In the genomic region with DNA sequence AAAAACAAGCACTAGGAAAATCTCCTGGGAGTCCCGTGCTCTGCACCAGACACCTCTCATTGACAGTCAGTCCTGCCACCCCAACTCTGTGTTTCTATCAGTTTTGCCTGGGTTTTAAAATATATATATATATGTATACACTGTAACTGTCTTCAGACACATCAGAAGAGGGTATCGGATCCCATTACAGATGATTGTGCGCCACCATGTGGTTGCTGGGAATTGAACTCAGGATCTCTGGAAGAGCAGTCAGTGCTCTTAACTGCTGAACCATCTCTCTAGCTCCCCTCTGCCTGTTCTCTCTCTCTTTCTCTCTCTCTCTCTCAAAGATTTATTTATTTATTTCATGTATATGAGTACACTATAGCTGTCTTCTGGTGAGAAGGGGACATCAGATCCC, we compare ENCODE assay signal across 8 mouse cellular contexts. TPM values are rescaled to one million over a fixed set of nuclear protein-coding genes. Genes with fewer than 3 reads are reported as not detected.
A peak's percentile ranks its signal among the peaks of the same experiment; 100 is the strongest.
DNase-seq lines count a peak whose midpoint lies in the region; TF ChIP-seq lines count a peak whose summit lies in the region.
"Not testable (repeated sequence)": the region's sequence is repeated elsewhere in the genome, so short reads cannot be mapped to it uniquely, and the experiment has no call there.

No protein-coding gene starts in this region.

- not testable (repeated sequence) for TF ChIP-seq EP300 in CH12.LX (IDR thresholded peaks at IDR 0.05; ENCODE audit: low read length)

- peaks cover 0 to 24% of the 10 kb centered on the region in 2 experiments; a peak in 2 of 4 replicates for H3K4me1 ChIP-seq in CH12.LX (ENCODE audit: control insufficient read depth in 1 of 2, insufficient read depth in 2 of 2)
- H3K4me1 ChIP-seq in liver, adult 2 months (ENCODE audit: control insufficient read depth, insufficient read depth, low read length) = not testable (repeated sequence)

- not testable (repeated sequence) for H3K4me2 ChIP-seq in CH12.LX (ENCODE audit: insufficient read depth, low read depth, poor library complexity, severe bottlenecking)

- WGBS in liver, adult 2 months = 39% methylated on average over 3 of the region's 3 CpGs

- TF ChIP-seq POLR2A in CH12.LX (IDR thresholded peaks at IDR 0.05; ENCODE audit: low read depth, low read length); liver, adult 2 months (IDR thresholded peaks at IDR 0.05; ENCODE audit: extremely low read depth, insufficient read depth, low read length): not testable (repeated sequence)

- not testable (repeated sequence) for H3K79me2 ChIP-seq in CH12.LX (replicated peaks; ENCODE audit: control insufficient read depth, extremely low read depth, insufficient read depth, poor library complexity, severe bottlenecking); liver, adult 2 months (ENCODE audit: control insufficient read depth, insufficient read depth, low read length)

- not testable (repeated sequence) for H3K9ac ChIP-seq in CH12.LX (ENCODE audit: insufficient read depth, low read depth); liver, adult 2 months (ENCODE audit: low read depth, low read length)

- not testable (repeated sequence) for H3K36me3 ChIP-seq in CH12.LX (replicated peaks in 1 of 2; ENCODE audit: control insufficient read depth in 1 of 2, insufficient read depth in 1 of 2, low read length in 1 of 2); liver, adult 2 months (ENCODE audit: control insufficient read depth, insufficient read depth, low read length)

- peak in 1 of 2 experiments; percentile 68; a peak in 2 of 4 replicates for TF ChIP-seq CTCF in CH12.LX (conservative IDR thresholded peaks at IDR 0.05 in 1 of 2, IDR thresholded peaks at IDR 0.05 in 1 of 2; ENCODE audit: low read depth in 2 of 2, low read length in 2 of 2)
- peak; percentile 83 for TF ChIP-seq CTCF in layer of hippocampus, adult 2 months (conservative IDR thresholded peaks at IDR 0.05)
- peak; percentile 15; the same call in 1 of the 2 replicates for TF ChIP-seq CTCF in liver, adult 2 months (IDR thresholded peaks at IDR 0.05; ENCODE audit: low read depth, low read length)

- not testable (repeated sequence) for H3K9me3 ChIP-seq in CH12.LX (replicated peaks; ENCODE audit: low read length)

- not testable (repeated sequence) for DNase-seq in CH12.LX (ENCODE audit: extremely low read depth); liver, adult 2 months (ENCODE audit: extremely low read depth, low read depth, low spot score)
- DNase-seq in cerebellum, adult 18-20 months = peak; percentile 26 to 34
- peak; percentile 32 for DNase-seq in gastrocnemius, postnatal 10 days
- peak; percentile 26 for DNase-seq in kidney, adult 11 months
- DNase-seq in layer of hippocampus, adult 2 months (ENCODE audit: low spot score in 2 of 2) = peak; percentile 37 to 57
- peak; percentile 54 for DNase-seq in ovary, postnatal 36 days (ENCODE audit: low spot score)
- peak; percentile 24 for DNase-seq in thymus, postnatal 0 days (ENCODE audit: low spot score)

- dilution Hi-C loops in CH12.LX (cut with MboI; ENCODE audit: extremely low pct_ligation_motif_present, extremely low pct_unique_long_range_greater_than_20kb, low sequenced_read_pairs) = not testable (repeated sequence)

- not testable (repeated sequence) for H3K4me3 ChIP-seq in CH12.LX (replicated peaks in 1 of 3; ENCODE audit: low read depth in 2 of 3, low read length in 2 of 3, poor library complexity in 1 of 3); layer of hippocampus, adult 2 months; liver, adult 2 months (ENCODE audit: insufficient read depth, low read depth, low read length)

- in situ Hi-C loops in CH12.LX (cut with MboI; ENCODE audit: low pct_ligation_motif_present, low pct_unique_long_range_greater_than_20kb, low sequenced_read_pairs) = loop anchor here (5.0 kb wide), 1 partner anchor 35 kb away; no protein-coding TSS in a partner anchor

- not testable (repeated sequence) for H3K27me3 ChIP-seq in CH12.LX (replicated peaks); liver, adult 2 months (ENCODE audit: control insufficient read depth, insufficient read depth, low read length)

- not testable (repeated sequence) for H3K27ac ChIP-seq in CH12.LX (ENCODE audit: insufficient read depth, low read depth); layer of hippocampus, adult 2 months; liver, adult 2 months (replicated peaks; ENCODE audit: insufficient read depth, low read depth, low read length)

- peak; percentile 60 for TF ChIP-seq RAD21 in CH12.LX (IDR thresholded peaks at IDR 0.05; ENCODE audit: low read depth, low read length)

TF ChIP-seq in CH12.LX, 34 proteins besides CTCF, POLR2A, EP300 and RAD21:
- TF ChIP-seq SMC3 (IDR thresholded peaks at IDR 0.05; ENCODE audit: low read depth, low read length) = peak; percentile 53

RNA-seq across cellular contexts. Expression of gene Itgae, which starts 17.0 kb away (rescaled TPM):
- total RNA-seq in CH12.LX (2012; rRNA removed) (0.21 TPM in 2 replicates), CH12.LX (2014; rRNA removed) (0.17 and 0.27 TPM in 2 replicates)
- polyA plus RNA-seq in CH12.LX (2012; ENCODE audit: insufficient read length, low read depth) = 0.26 and 0.37 TPM in 2 replicates
- under 1 TPM; 0.05 to 0.20 TPM for total RNA-seq in gastrocnemius, postnatal 10 days (2021)
- under 1 TPM; 0.15 to 0.20 TPM for total RNA-seq in layer of hippocampus, adult 2 months (2021)
- 0.18 and 0.27 TPM in 2 replicates for total RNA-seq in liver, adult 2 months (2014; rRNA removed)
- polyA plus RNA-seq in liver, adult 2 months (2012; rRNA removed) = 0.17 and 0.19 TPM in 2 replicates
- polyA plus RNA-seq in thymus, postnatal 0 days (2015; fragmentation: Nextera tagmentation; extraction: Ambion mirVana) = 8.0 and 10.5 TPM in 2 replicates

RNA-seq across cellular contexts. Expression of gene Haspin, which starts 30.7 kb away (rescaled TPM):
- total RNA-seq in CH12.LX (2012; rRNA removed) (15.7 and 21.7 TPM in 2 replicates), CH12.LX (2014; rRNA removed) (18.2 and 18.6 TPM in 2 replicates)
- polyA plus RNA-seq in CH12.LX (2012; ENCODE audit: insufficient read length, low read depth) = 24.1 and 27.0 TPM in 2 replicates
- 1 to 10 TPM; 1.7 to 2.0 TPM for total RNA-seq in gastrocnemius, postnatal 10 days (2021)
- total RNA-seq in layer of hippocampus, adult 2 months (2021) = under 1 TPM; 0.33 to 0.44 TPM
- 0.55 and 0.60 TPM in 2 replicates for total RNA-seq in liver, adult 2 months (2014; rRNA removed)
- polyA plus RNA-seq in liver, adult 2 months (2012; rRNA removed) = 0.12 and 0.26 TPM in 2 replicates
- 19.7 and 22.0 TPM in 2 replicates for polyA plus RNA-seq in thymus, postnatal 0 days (2015; fragmentation: Nextera tagmentation; extraction: Ambion mirVana)

RNA-seq across cellular contexts. Expression of gene P2rx5, which starts 52.9 kb away (rescaled TPM):
- total RNA-seq in CH12.LX (2012; rRNA removed) (0.21 and 0.25 TPM in 2 replicates), CH12.LX (2014; rRNA removed) (0.09 and 0.40 TPM in 2 replicates)
- 0.80 and 0.83 TPM in 2 replicates for polyA plus RNA-seq in CH12.LX (2012; ENCODE audit: insufficient read length, low read depth)
- 1 to 10 TPM; 6.0 to 7.2 TPM for total RNA-seq in gastrocnemius, postnatal 10 days (2021)
- 1 to 10 TPM; 2.0 to 3.1 TPM for total RNA-seq in layer of hippocampus, adult 2 months (2021)
- total RNA-seq in liver, adult 2 months (2014; rRNA removed) = 0.09 TPM in 1 of 2 replicates, not detected in the other
- polyA plus RNA-seq in liver, adult 2 months (2012; rRNA removed) = 0.06 TPM in 1 of 2 replicates, not detected in the other
- 0.33 and 0.51 TPM in 2 replicates for polyA plus RNA-seq in thymus, postnatal 0 days (2015; fragmentation: Nextera tagmentation; extraction: Ambion mirVana)

RNA-seq across cellular contexts. Expression of gene Ncbp3, which starts 59.8 kb away (rescaled TPM):
- total RNA-seq in CH12.LX (2012; rRNA removed) = 12.1 and 13.0 TPM in 2 replicates
- total RNA-seq in CH12.LX (2014; rRNA removed) = 11.9 and 12.1 TPM in 2 replicates
- polyA plus RNA-seq in CH12.LX (2012; ENCODE audit: insufficient read length, low read depth) = 13.9 and 15.0 TPM in 2 replicates
- 1 to 10 TPM; 4.6 to 6.6 TPM for total RNA-seq in gastrocnemius, postnatal 10 days (2021)
- total RNA-seq in layer of hippocampus, adult 2 months (2021) = 10 to 100 TPM; 10.6 to 11.8 TPM
- total RNA-seq in liver, adult 2 months (2014; rRNA removed) = 3.7 and 3.8 TPM in 2 replicates
- polyA plus RNA-seq in liver, adult 2 months (2012; rRNA removed) = 1.3 TPM in 2 replicates
- polyA plus RNA-seq in thymus, postnatal 0 days (2015; fragmentation: Nextera tagmentation; extraction: Ambion mirVana) = 9.0 and 13.3 TPM in 2 replicates

Comparison
In these comparisons a context has a peak if more than half of its experiments do, and no peak if none do; other contexts are left out.
1. RNA of gene Haspin, which starts 30.7 kb away (total RNA-seq): 15.7 to 21.7 TPM in CH12.LX; 1.7 to 2.0 TPM in gastrocnemius, postnatal 10 days, 0.55 to 0.60 TPM in liver, adult 2 months and 0.33 to 0.44 TPM in layer of hippocampus, adult 2 months; every median in the first group is over 4 times any median in the second.